Mouse (Mus musculus) brain, embryonic 14.5 days (tissue): ENCODE results near the gene Atp10b. TPM values are rescaled to one million over a fixed set of nuclear protein-coding genes. Genes with fewer than 3 reads are reported as not detected.

Source experiments
- DNase-seq: peaks from one replicate; pipeline ENCODE4 v3.0.0-alpha.2; 2011; ENCODE audit warnings: low read depth
- CTCF ChIP-seq: fragments of 200-500 bp; IDR thresholded peaks from 2 replicates; pipeline ENCODE4 v1.5.1; 2012; ENCODE audit warnings: inconsistent platforms, mild to moderate bottlenecking, moderate library complexity, borderline replicate concordance; ENCODE audit not compliant: insufficient read depth, insufficient read length; ENCODE audit errors: extremely low read depth
- POLR2A ChIP-seq: fragments of 200-500 bp; IDR thresholded peaks from 2 replicates; pipeline ENCODE4 v1.6.1; 2012; ENCODE audit warnings: mild to moderate bottlenecking, inconsistent platforms, borderline replicate concordance; ENCODE audit not compliant: poor library complexity, insufficient read depth, insufficient read length, severe bottlenecking; ENCODE audit errors: extremely low read depth
- polyA plus RNA-seq: library from polyadenylated mRNA; depleted of rRNA; stranded (reverse); fragments of >200 nt; gene quantifications from 2 replicates; pipeline ENCODE4 v1.2.3, GENCODE M21; 2012; rRNA removed

The Atp10b gene
- polyA plus RNA-seq, 1 experiment: 0.52 TPM

DNA sequence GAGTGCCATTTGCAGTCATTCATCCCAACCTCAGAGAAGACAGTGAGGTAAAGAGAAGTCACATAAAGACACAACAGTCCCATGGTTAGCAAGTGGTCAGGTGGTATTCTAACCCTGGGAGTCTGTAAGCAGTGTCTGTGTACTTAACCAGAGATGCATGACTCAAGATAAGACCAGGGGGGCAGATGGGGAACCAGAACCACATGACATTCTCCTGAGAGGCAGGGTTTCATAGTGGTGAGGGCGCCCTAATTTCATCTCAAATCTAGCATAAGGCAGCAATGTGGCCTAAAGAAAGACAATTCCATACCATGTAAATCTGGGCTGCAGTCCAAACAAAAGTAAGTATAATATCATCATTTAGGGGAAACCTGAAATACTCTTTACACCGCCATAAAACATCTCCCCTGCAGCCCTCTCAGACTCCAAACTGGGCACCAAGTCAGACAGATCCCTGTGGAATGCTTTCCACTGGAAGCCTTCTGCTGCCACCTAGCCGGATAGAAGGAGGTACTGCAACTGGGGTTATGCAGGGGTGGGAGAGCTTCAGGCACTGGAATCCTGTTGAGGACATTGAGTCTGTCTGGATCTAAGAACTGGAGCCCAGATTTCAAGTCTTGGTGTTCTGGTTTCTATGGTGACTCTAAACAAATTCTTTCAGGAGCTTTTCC is 114.0 kb downstream of the Atp10b start:
- DNase-seq: peak; percentile 79
- peak; percentile 85 for TF ChIP-seq CTCF
- no peak for TF ChIP-seq POLR2A

DNA sequence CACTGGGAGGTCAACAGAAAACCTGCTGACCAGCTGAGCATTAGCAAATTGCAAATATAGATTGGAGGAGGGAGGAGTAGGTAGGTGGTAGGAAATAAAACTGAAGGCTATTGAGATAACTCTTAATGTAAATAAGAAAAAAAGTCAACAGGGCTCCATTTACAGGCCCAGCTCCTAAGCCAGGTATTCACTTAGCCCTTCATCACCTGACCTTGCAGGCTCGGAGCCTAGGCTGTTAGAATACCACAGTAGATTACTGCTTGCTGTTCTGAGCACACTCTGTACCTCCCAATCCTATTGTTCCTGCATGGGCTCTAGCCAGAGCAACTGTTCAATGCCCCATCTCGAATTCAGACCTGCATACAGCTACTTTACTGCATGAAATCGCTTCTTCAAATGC is 117.8 kb downstream of the Atp10b start:
- TF ChIP-seq POLR2A: no peak
- no peak for TF ChIP-seq CTCF
- no peak for DNase-seq

DNA sequence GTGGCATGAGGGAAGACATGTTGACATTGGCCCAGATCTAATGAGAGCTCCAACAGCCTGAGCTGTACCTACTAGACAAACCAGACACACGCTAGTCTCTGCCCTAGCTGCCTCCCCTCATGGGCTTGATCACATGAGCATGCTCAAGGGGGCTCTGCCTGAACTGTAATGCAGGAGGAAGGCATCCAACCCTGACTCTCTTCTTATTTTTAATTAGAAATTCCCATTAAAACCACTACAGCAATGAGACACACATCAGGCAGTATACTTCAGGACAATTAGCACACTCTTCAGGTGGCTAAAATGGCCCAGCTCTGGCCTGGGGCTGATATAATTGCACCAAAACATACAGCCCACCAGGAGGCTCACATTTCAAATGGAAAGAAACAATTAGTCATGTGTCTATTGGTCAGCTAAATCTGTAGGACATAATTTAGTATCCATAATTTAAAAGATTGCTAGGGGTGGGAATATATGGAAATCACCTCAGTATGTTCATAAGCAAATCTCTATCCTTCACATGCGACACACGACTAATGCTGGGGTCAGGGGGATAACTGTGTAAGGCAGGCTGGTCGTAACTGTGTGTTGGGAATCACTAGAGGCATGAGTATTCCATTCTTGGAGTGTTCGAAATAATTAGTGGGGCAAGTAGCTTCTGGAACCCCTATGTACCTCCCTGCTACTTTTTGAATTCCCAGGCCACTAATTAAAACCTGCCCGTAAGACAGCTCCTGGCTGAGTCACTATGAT is 120.0 kb downstream of the Atp10b start:
- no peak for TF ChIP-seq POLR2A
- no peak for TF ChIP-seq CTCF
- peak; percentile 62 for DNase-seq

DNA sequence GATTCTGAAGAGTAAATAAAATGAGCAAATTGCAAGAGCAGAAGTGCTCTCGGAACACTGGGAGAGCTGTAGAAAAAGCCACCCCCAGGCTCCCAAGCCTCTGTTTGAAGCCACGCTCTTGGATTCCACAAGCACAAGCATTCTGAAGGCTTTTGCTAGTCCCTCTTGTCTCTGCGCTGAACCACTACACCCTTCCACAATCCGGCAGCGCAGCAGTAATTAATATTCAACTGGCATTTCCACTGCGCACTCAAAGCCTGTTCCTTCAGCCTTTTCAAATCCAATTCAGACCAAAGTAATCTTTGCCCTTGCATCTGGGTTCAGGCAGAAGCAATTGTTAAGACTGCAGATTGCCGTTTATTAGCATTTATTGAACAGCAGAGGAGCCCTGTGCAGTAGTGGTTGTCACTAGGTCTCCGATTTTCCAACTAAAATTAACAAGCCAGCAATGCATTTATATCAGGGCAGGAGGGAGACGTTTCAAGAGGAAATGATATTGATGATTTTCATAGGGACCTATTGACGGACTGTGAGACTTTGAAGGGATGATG is 120.7 kb downstream of the Atp10b start:
- peak; percentile 92 for DNase-seq
- TF ChIP-seq POLR2A (no peak), CTCF (no peak)

DNA sequence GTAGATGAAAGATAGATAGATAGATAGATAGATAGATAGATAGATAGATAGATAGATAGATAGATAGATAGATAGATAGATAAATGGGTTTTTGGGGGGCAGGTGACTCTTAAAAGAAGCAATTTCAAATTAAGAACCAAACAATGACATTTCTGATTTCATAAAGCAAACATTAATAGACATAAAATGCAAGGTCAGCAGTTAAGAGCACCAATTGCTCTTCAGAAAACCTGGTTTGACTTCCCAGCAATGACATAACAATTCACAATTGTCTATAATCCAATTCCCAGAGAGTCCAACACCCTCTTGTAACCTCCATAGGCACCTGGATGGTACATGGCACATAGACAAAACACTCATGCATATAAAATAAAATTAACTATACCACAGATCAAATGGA is 124.2 kb downstream of the Atp10b start:
- no peak for TF ChIP-seq CTCF
- TF ChIP-seq POLR2A: no peak
- no peak for DNase-seq

DNA sequence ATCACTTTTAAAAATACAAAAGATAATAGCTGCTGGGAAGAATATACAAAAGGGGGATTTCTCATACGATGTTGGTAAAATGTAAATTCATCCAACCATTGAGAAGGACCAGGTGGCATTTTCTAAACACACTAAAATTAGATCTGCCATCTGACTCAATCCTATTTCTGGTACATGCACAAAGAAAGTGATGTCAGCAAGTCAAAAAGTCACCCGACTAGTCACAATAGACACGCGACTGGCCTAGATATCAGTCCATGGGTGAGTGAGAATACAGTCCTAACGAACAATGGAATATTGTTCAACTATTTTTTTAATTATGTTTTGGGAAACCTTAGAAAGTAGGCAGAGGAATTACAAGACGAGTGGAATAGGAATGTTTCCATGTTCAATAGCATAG is 147.9 kb downstream of the Atp10b start:
- no peak for TF ChIP-seq CTCF
- TF ChIP-seq POLR2A: no peak
- DNase-seq: no peak

DNA sequence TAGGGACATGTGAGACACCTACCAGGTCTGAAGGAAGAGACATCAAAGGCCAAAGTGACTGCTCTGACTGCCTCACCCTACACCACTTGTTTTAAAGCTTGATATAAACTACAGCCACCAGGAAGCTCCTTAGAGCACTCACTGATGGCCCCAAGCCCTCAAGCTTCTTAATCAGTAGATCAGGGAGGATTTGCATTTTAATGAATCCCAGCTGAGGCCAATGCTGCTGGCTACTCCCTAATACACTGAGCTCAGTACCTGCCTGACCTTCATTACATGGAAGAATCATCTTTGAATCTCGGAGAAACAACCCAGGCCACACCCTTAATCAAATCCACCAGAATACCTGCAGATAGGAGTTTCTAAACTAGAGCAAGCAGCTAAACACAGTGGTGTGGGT is 161.3 kb downstream of the Atp10b start:
- TF ChIP-seq CTCF (no peak), POLR2A (no peak)
- no peak for DNase-seq

Other genes starting within 250 kb of the Atp10b start
- gene Gm9972, start 114.1 kb upstream of the Atp10b start, polyA plus RNA-seq: not detected in 2 replicates